Mouse (Mus musculus) liver, postnatal 0 days (tissue): ENCODE results near the gene Plekhg1.

Experiments used
- CTCF ChIP-seq: sonication (generic); IDR thresholded peaks from 2 replicates; pipeline ENCODE4 v1.5.1; 2016; ENCODE audit warnings: antibody characterized with exemption, low read depth
- EP300 ChIP-seq: IDR thresholded peaks from 2 replicates; pipeline ENCODE4 v1.6.1; 2016; ENCODE audit warnings: antibody characterized with exemption, low read depth, mild to moderate bottlenecking

DNA sequence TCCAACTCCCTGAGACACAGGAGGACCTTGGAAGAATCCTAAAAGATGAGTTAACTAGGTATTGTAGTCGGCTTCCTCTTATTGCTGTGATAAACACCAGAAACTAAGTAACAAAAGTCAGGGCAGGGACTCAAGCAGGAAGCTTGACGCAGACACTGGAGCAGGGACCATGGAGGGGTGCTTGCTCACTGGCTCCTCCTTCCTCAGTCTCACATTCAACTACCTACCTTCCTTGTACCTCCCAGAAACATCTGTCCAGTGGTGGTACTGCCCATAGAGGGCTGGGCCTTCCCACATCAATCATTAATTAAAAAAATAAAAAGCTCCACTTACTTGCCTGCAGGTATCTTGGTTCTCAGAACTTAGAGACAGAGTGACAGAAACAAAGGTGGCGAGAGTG lies 152.2 kb downstream of the Plekhg1 start:
- TF ChIP-seq CTCF: no peak
- no peak for TF ChIP-seq EP300
